Mouse (Mus musculus) neural tube, embryonic 12.5 days (tissue): ENCODE results near the gene Hbq1b. TPM values are rescaled to one million over a fixed set of nuclear protein-coding genes. Genes with fewer than 3 reads are reported as not detected.

Experiments
- ATAC-seq: fragments of 200-750 bp; cut with Nextera tagmentation; 2 replicates; pipeline ENCODE4 v1.8.0; 2017; ENCODE audit warnings: low read depth, mild to moderate bottlenecking, moderate TSS enrichment, moderate library complexity; ENCODE audit not compliant: low FRiP score
- H3K27ac ChIP-seq: fragments of 300-500 bp; sonication (generic); 2 replicates; pipeline ENCODE4 v1.5.1; 2016
- H3K27me3 ChIP-seq: fragments of 300-500 bp; sonication (generic); replicated peaks from 2 replicates; pipeline ENCODE4 v1.6.1; 2016; ENCODE audit warnings: mild to moderate bottlenecking
- H3K36me3 ChIP-seq: fragments of 300-500 bp; sonication (generic); 2 replicates; pipeline ENCODE4 v1.6.1; 2016; ENCODE audit warnings: mild to moderate bottlenecking
- H3K4me1 ChIP-seq: fragments of 300-500 bp; sonication (generic); 2 replicates; pipeline ENCODE4 v1.6.1; 2016
- H3K4me2 ChIP-seq: fragments of 300-500 bp; sonication (generic); replicated peaks from 2 replicates; pipeline ENCODE4 v1.6.1; 2016; ENCODE audit warnings: mild to moderate bottlenecking
- H3K4me3 ChIP-seq: fragments of 300-500 bp; sonication (generic); 2 replicates; pipeline ENCODE4 v1.5.1; 2016
- H3K9ac ChIP-seq: fragments of 300-500 bp; sonication (generic); 2 replicates; pipeline ENCODE4 v1.6.1; 2016; ENCODE audit warnings: mild to moderate bottlenecking
- H3K9me3 ChIP-seq: fragments of 300-500 bp; sonication (generic); 2 replicates; pipeline ENCODE4 v1.6.1; 2016; ENCODE audit warnings: mild to moderate bottlenecking
- WGBS: fragments of 180-500 bp; shearing (Covaris S2); methylation state at CpG from one replicate; pipeline ENCODE4 v1.1.7; 2016; 5-methylcytosine and 5-hydroxymethylcytosine counted together
- polyA plus RNA-seq: library from polyadenylated mRNA; unstranded; fragments of >200 nt; fragmentation: Nextera tagmentation; extraction: Ambion mirVana; gene quantifications from 2 replicates; pipeline ENCODE4 v1.2.1, GENCODE M21; 2016

The Hbq1b gene
- polyA plus RNA-seq, 1 experiment from 2014 or later = 3.2 TPM

DNA sequence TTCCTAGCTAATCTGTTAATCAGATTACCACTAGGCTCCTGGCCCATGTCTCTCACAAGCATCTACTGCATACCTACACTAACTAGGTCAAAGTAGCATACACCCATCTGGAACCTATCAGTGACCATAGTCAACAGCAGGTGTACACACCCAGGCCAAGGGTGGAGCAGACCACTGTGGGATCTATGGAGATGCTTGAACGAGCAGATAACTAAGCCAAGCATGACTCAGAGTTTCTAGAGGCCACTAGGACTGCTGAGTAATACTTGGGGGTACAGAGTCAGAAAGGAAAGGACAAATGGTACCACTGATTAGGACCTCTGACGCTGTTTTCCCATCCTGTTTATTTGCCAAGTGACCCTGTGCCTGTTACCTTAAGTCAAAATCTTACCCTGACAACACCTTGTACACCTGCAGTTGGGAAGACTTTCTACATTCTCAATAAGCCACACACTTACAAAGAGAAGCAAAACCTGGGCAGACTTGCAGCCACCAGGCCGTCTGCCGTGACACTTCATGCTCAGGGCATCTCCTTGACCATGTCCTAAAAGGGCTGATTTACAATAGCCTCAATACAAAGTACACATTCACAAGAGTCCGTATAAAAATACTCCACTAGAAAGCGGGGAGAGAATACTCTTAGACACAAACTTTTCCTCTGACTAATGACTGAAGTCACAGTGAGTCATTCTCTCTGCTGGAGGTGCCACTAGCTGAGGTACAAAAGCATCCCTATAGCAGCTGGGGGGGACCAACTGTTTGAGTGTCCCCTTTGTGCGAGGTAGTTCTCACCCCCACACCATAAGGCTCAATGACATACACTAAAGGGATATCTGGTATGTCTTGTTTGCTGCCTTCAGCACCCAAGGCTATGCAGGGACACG is 35.6 kb upstream of the Hbq1b start:
- no peaks in the 10 kb centered on the region for H3K4me1 ChIP-seq
- 89% methylated on average over 8 of the region's 8 CpGs for WGBS
- H3K27me3 ChIP-seq = no peaks in the 10 kb centered on the region
- no peak for ATAC-seq
- no peak overlapping the region for H3K4me2 ChIP-seq
- no peak overlapping the region for H3K4me3 ChIP-seq
- peaks cover 55% of the 10 kb centered on the region for H3K36me3 ChIP-seq
- H3K27ac ChIP-seq = no peak overlapping the region
- H3K9me3 ChIP-seq = no peaks in the 10 kb centered on the region
- no peak overlapping the region for H3K9ac ChIP-seq

- Histone ChIP-seq H3K27ac (no peak overlapping the region), H3K4me3 (no peak overlapping the region), H3K4me1 (no peaks in the 10 kb centered on the region), H3K36me3 (peaks cover 39% of the 10 kb centered on the region), H3K9ac (no peak overlapping the region), H3K27me3 (no peaks in the 10 kb centered on the region), H3K4me2 (no peak overlapping the region), H3K9me3 (no peaks in the 10 kb centered on the region)
- WGBS = 100% methylated on average over 1 of the region's 1 CpGs
- no peak for ATAC-seq
These were observed 33.6 kb upstream of the Hbq1b start for GRCm38 (mm10) chr11:32253121-32253520.

DNA sequence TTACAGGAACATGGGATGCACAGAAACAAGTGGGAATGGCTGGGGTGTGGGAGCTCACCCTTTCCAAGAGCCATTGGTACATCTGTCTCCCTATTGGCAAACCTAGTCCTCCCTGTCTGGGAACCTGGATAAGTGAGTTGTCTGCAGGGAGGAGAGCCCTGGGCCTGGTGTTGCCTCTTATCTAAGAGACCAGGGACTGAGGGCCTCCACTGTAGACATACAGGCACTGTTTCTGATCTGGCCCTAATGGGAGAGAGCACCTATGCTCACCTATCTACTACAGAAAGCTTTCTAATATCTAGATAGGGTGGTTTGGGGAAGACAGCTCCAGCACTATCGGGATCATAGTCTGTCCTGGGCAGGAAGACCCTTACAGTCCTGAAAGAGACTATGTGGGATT is 30.6 kb upstream of the Hbq1b start:
- no peaks in the 10 kb centered on the region for H3K4me1 ChIP-seq
- H3K9ac ChIP-seq = no peak overlapping the region
- H3K36me3 ChIP-seq = peaks cover 25% of the 10 kb centered on the region
- H3K4me3 ChIP-seq = no peak overlapping the region
- H3K9me3 ChIP-seq = no peaks in the 10 kb centered on the region
- H3K4me2 ChIP-seq = no peak overlapping the region
- H3K27me3 ChIP-seq = no peaks in the 10 kb centered on the region
- ATAC-seq = no peak
- WGBS = 97% methylated on average over 1 of the region's 1 CpGs
- no peak overlapping the region for H3K27ac ChIP-seq

DNA sequence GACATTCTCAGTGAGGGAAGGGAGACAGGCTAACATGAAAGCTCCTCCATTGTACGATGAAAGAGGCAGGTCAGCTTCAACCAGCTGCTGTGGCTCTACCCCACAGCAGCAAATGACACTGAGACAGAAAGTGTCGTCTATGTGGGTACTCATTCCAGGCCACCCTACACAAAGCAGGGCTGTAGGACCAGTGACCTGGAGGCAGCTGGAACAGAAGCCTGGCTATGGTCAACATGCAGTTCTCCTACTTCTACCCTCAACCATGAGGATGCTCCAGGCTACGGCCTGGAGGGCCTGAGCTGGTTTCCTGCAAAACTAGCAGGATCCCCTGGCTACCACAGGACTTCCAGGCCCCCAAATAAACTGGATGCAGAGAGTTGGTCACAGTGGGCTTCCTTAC is 30.2 kb upstream of the Hbq1b start:
- H3K9me3 ChIP-seq = no peaks in the 10 kb centered on the region
- H3K4me1 ChIP-seq = no peaks in the 10 kb centered on the region
- no peak overlapping the region for H3K4me3 ChIP-seq
- no peaks in the 10 kb centered on the region for H3K27me3 ChIP-seq
- 89% methylated on average over 3 of the region's 3 CpGs for WGBS
- H3K27ac ChIP-seq = no peak overlapping the region
- peaks cover 25% of the 10 kb centered on the region for H3K36me3 ChIP-seq
- H3K4me2 ChIP-seq = no peak overlapping the region
- no peak for ATAC-seq
- H3K9ac ChIP-seq = no peak overlapping the region

- Histone ChIP-seq H3K36me3 (peaks cover 4% of the 10 kb centered on the region; the same call in 1 of the 2 replicates), H3K4me1 (peaks cover 4% of the 10 kb centered on the region), H3K27ac (no peak overlapping the region), H3K27me3 (no peaks in the 10 kb centered on the region), H3K9me3 (no peaks in the 10 kb centered on the region), H3K9ac (no peak overlapping the region), H3K4me2 (no peak overlapping the region), H3K4me3 (no peak overlapping the region)
- ATAC-seq = no peak
- WGBS = 82% methylated on average over 10 of the region's 10 CpGs
These were observed 23.9 kb upstream of the Hbq1b start for GRCm38 (mm10) chr11:32262674-32263415.

- Histone ChIP-seq H3K4me3 (no peak overlapping the region), H3K4me2 (no peak overlapping the region), H3K4me1 (peaks cover 7% of the 10 kb centered on the region), H3K36me3 (peaks cover 4% of the 10 kb centered on the region; the same call in 1 of the 2 replicates), H3K27ac (no peak overlapping the region), H3K9me3 (no peaks in the 10 kb centered on the region), H3K27me3 (no peaks in the 10 kb centered on the region), H3K9ac (no peak overlapping the region)
- 96% methylated on average over 3 of the region's 3 CpGs for WGBS
- no peak for ATAC-seq
These were observed 21.5 kb upstream of the Hbq1b start for GRCm38 (mm10) chr11:32265117-32265738.

GRCm38 (mm10) chr11:32266194-32266593 is 20.6 kb upstream of the Hbq1b start:
- 89% methylated on average over 6 of the region's 6 CpGs for WGBS
- Histone ChIP-seq H3K27ac (no peak overlapping the region), H3K4me2 (0 out of 2 replicates have a peak overlapping the region, but pooled peaks have one; percentile 20), H3K4me3 (no peak overlapping the region), H3K36me3 (peaks cover under 1% of the 10 kb centered on the region; the same call in 1 of the 2 replicates), H3K9me3 (no peaks in the 10 kb centered on the region), H3K9ac (no peak overlapping the region), H3K4me1 (peaks cover 7% of the 10 kb centered on the region), H3K27me3 (no peaks in the 10 kb centered on the region)
- ATAC-seq = no peak

- peak overlapping the region; percentile 59 for H3K4me2 ChIP-seq
- peak overlapping the region; percentile 92 for H3K9ac ChIP-seq
- no peaks in the 10 kb centered on the region for H3K36me3 ChIP-seq
- WGBS = 30% methylated on average over 6 of the region's 6 CpGs
- no peaks in the 10 kb centered on the region for H3K9me3 ChIP-seq
- peak overlapping the region; percentile 98 for H3K27ac ChIP-seq
- H3K4me3 ChIP-seq = peak overlapping the region; percentile 72
- no peak; the same call in 1 of the 2 replicates for ATAC-seq
- peaks cover 7% of the 10 kb centered on the region for H3K4me1 ChIP-seq
- no peaks in the 10 kb centered on the region for H3K27me3 ChIP-seq
These were observed 20.0 kb upstream of the Hbq1b start for GRCm38 (mm10) chr11:32266776-32267175.

- Histone ChIP-seq H3K36me3 (no peaks in the 10 kb centered on the region), H3K27ac (peak within 1 kb of the TSS; percentile 98), H3K9ac (peak within 1 kb of the TSS; percentile 92), H3K9me3 (no peaks in the 10 kb centered on the region), H3K4me3 (peak within 1 kb of the TSS; percentile 72), H3K27me3 (no peaks in the 10 kb centered on the region), H3K4me1 (peaks cover 7% of the 10 kb centered on the region), H3K4me2 (peak within 1 kb of the TSS; percentile 59)
- peak; percentile 98 for ATAC-seq
- WGBS = under 1% methylated on average over 54 of the region's 54 CpGs
These were observed 19.4 kb upstream of the Hbq1b start, which contains the start of gene Nprl3 for GRCm38 (mm10) chr11:32267188-32267884. TSS of gene Nprl3 (minus strand) at chr11:32267707.

DNA sequence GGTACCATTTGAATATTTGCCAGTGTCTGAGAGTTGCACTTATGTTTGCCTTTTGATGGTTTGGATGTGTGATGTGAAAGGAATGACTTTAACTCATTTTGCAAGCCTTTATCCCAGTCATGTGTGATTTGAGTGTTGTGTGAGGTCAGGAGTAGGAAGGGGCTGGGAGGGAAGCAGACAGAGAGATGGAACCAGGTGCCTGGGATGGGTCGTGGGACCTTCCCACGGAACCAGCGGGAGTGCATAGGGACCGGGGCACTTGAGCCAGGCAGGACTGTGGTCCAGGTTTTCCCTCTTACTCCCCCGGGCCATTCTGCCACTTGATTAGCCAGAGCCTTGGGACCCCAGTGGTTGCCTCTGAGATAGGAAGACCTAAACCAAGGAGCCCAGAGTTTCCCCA is 18.8 kb upstream of the Hbq1b start:
- 25% methylated on average over 5 of the region's 5 CpGs for WGBS
- Histone ChIP-seq H3K9me3 (no peaks in the 10 kb centered on the region), H3K4me1 (peaks cover 7% of the 10 kb centered on the region), H3K36me3 (no peaks in the 10 kb centered on the region), H3K4me2 (peak overlapping the region; percentile 59), H3K27ac (no peak overlapping the region), H3K9ac (peak overlapping the region; percentile 64), H3K4me3 (peak overlapping the region; percentile 72), H3K27me3 (no peaks in the 10 kb centered on the region)
- ATAC-seq = peak; percentile 44

GRCm38 (mm10) chr11:32268952-32269351 is 17.8 kb upstream of the Hbq1b start:
- no peak for ATAC-seq
- H3K9me3 ChIP-seq = no peaks in the 10 kb centered on the region
- H3K4me1 ChIP-seq = peaks cover 7% of the 10 kb centered on the region
- WGBS = 85% methylated on average over 5 of the region's 5 CpGs
- H3K36me3 ChIP-seq = no peaks in the 10 kb centered on the region
- H3K9ac ChIP-seq = no peak overlapping the region
- no peaks in the 10 kb centered on the region for H3K27me3 ChIP-seq
- no peak overlapping the region for H3K27ac ChIP-seq
- H3K4me2 ChIP-seq = no peak overlapping the region
- no peak overlapping the region for H3K4me3 ChIP-seq
